Mouse (Mus musculus) adrenal gland, adult (tissue): Measurements from ENCODE around the gene Ccdc78.

Experiments
- DNase-seq, 2 experiments: peaks; one replicate each; pipeline ENCODE4 v3.0.0; 2022 to 2023; ENCODE audit warnings: low spot score in 1 of 2; ENCODE audit not compliant: inconsistent age in 2 of 2

Ccdc78 gene

GRCm38 (mm10) chr17:25832436-25833290 lies 46.3 kb downstream of the Ccdc78 start:
- peak; percentile 100 for DNase-seq

GRCm38 (mm10) chr17:25833291-25833663 lies 46.9 kb downstream of the Ccdc78 start, which contains the start of gene Stub1:
Gene Stub1, minus strand, starts transcription at chr17:25833404.
- DNase-seq, result peak; percentile 96 to 99

GRCm38 (mm10) chr17:25833961-25834594 lies 47.7 kb downstream of the Ccdc78 start:
- DNase-seq, result peak; percentile 64 to 85

GRCm38 (mm10) chr17:25834595-25835222 lies 48.3 kb downstream of the Ccdc78 start:
- DNase-seq, result peak; percentile 41 to 64

GRCm38 (mm10) chr17:25835301-25835700 lies 48.9 kb downstream of the Ccdc78 start:
- peak; percentile 46 to 54 for DNase-seq

- peak; percentile 39 to 66 for DNase-seq
These were observed 49.4 kb downstream of the Ccdc78 start for GRCm38 (mm10) chr17:25835816-25836215.

- no peak for DNase-seq
These were observed 50.2 kb downstream of the Ccdc78 start for GRCm38 (mm10) chr17:25836397-25837075.

- DNase-seq, result peak; percentile 92 to 95
These were observed 50.7 kb downstream of the Ccdc78 start, which contains the start of gene Rhbdl1 for GRCm38 (mm10) chr17:25837076-25837410. Gene Rhbdl1, minus strand, starts transcription at chr17:25837295.

- no peak for DNase-seq
These were observed 51.2 kb downstream of the Ccdc78 start for GRCm38 (mm10) chr17:25837533-25837932.

GRCm38 (mm10) chr17:25838904-25839303 lies 52.5 kb downstream of the Ccdc78 start:
- DNase-seq, result peak in 1 of 2 experiments; percentile 38

GRCm38 (mm10) chr17:25839455-25840235 lies 53.3 kb downstream of the Ccdc78 start:
- DNase-seq, result no peak
